Mouse (Mus musculus): Measurements from ENCODE around the gene Tnfsf11. TPM values are rescaled to one million over a fixed set of nuclear protein-coding genes. Genes with fewer than 3 reads are reported as not detected.

Gene Tnfsf11
- polyA plus RNA-seq, 1 experiment from 2014 or later = 0.75 TPM

DNA sequence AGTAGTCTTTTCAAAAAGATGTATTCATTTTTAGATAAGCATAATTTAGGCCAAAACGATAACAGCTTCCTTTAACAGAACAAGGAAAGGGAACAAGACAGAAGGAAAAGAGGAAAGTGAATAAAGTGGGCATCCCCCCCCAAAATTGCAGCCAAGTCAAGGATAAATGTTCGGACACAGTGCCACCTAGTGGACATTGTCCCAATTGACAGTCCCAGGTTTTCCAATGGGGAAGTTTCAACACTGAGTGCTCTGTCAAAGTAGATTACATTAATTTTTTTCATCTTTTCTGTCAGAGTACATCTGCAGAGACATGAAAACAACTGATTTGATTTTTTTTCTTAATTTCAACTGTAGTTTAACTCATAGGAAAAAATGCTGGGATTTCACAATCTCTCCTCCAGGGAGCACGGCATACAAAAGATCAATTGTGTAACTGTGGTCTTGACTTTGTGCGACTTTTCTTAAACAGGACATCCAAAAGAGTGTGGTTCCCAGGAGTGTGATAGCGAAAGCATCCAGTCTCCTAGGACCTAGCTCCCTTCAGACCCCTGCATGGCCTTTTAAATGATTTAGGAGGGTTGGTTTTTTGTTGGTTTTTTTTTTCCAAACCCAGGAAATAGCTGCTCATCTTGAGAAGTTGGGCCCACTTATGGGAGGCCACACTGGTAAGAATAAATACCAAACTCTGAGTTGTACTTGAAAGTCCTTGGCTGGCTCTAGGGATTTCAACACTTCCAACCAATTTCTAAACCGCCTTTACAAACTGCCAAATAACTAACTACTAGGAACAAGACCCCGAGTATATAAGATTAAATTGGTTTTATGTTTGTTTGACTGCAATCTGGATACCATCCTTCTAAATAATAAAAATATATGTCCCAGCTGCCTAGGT, 19.7 kb downstream of the Tnfsf11 start:
- H3K9me3 ChIP-seq = no peaks in the 10 kb centered on the region
- WGBS = 37% methylated on average over 7 of the region's 7 CpGs
- no peak overlapping the region for H3K4me2 ChIP-seq (replicated peaks)
- no peak overlapping the region for H3K4me3 ChIP-seq
- ATAC-seq (ENCODE audit: insufficient number of reproducible peaks, insufficient read depth, low FRiP score, low TSS enrichment) = no peak
- no peak overlapping the region for H3K27ac ChIP-seq
- no peaks in the 10 kb centered on the region for H3K27me3 ChIP-seq
- H3K4me1 ChIP-seq = peaks cover 4% of the 10 kb centered on the region; the same call in 1 of the 2 replicates
- no peaks in the 10 kb centered on the region for H3K36me3 ChIP-seq
- H3K9ac ChIP-seq = no peak overlapping the region

DNA sequence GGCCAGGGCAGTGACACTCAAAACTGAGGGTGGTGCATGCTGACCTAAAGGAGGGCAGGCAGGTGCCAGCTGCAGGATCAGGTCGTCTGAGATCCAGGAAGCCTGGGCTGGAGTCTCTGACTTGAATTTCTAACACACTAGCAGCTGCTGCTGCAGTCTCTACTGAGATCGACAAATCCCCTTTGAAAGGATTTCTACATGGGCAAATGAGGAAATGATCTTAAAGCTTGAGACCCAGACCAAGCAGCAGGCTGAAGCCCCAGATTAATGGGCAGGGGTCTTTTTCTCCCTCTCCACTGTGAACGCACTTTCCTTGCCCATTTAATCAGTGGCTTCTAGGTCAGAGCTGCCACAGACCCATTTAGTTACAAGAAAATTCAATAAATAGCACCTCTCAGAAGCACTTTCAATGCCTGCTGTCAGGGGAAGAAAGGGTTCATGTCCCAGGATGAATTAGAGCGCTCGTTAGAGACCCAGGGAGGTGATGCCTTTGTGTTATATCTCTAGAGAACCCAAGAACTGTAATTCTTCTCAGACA, 21.8 kb downstream of the Tnfsf11 start:
- Histone ChIP-seq H3K27me3 (no peaks in the 10 kb centered on the region), H3K4me1 (peaks cover 4% of the 10 kb centered on the region; the same call in 1 of the 2 replicates), H3K4me3 (no peak overlapping the region), H3K9me3 (no peaks in the 10 kb centered on the region), H3K27ac (no peak overlapping the region), H3K9ac (no peak overlapping the region), H3K36me3 (no peaks in the 10 kb centered on the region), H3K4me2 (replicated peaks) (no peak overlapping the region)
- 42% methylated on average over 5 of the region's 5 CpGs for WGBS
- no peak for ATAC-seq (ENCODE audit: insufficient number of reproducible peaks, insufficient read depth, low FRiP score, low TSS enrichment)

GRCm38 (mm10) chr14:78282490-78282889, 25.4 kb downstream of the Tnfsf11 start:
- H3K27me3 ChIP-seq = no peaks in the 10 kb centered on the region
- WGBS = 84% methylated on average over 11 of the region's 11 CpGs
- no peak for ATAC-seq (ENCODE audit: insufficient number of reproducible peaks, insufficient read depth, low FRiP score, low TSS enrichment)
- H3K4me3 ChIP-seq = no peak overlapping the region
- no peak overlapping the region for H3K27ac ChIP-seq
- peaks cover 4% of the 10 kb centered on the region; the same call in 1 of the 2 replicates for H3K4me1 ChIP-seq
- H3K9ac ChIP-seq = no peak overlapping the region
- H3K9me3 ChIP-seq = no peaks in the 10 kb centered on the region
- H3K36me3 ChIP-seq = no peaks in the 10 kb centered on the region
- H3K4me2 ChIP-seq (replicated peaks) = no peak overlapping the region

DNA sequence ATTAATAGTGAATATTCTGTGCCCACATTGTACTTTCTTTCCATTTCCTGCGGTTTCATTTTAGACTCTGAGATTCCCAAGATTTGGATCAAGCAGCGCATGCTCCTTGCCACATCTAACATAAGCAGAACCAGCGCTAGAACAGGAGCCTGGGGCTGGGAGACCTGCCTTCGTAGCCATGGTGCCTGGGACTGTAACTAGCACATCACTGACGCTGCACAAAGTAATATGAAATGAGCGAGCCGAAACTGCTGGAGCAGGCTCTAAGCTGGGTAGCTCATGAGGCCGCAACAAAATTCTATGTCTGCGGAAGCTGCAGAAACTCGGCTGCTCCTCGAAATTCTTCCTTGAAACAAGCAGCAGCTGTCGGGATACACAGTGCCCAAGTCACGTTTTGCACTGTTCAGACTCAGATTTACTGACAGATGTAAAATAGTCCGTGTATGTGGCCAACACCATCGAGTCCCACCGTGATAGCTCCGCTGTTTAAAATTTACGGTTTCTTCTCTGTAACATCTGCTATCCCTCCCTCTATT, 31.4 kb downstream of the Tnfsf11 start:
- 83% methylated on average over 18 of the region's 18 CpGs for WGBS
- H3K27ac ChIP-seq = no peak overlapping the region
- ATAC-seq (ENCODE audit: insufficient number of reproducible peaks, insufficient read depth, low FRiP score, low TSS enrichment) = no peak
- no peaks in the 10 kb centered on the region for H3K9me3 ChIP-seq
- H3K27me3 ChIP-seq = no peaks in the 10 kb centered on the region
- no peak overlapping the region for H3K4me3 ChIP-seq
- no peak overlapping the region for H3K4me2 ChIP-seq (replicated peaks)
- H3K9ac ChIP-seq = no peak overlapping the region
- H3K36me3 ChIP-seq = no peaks in the 10 kb centered on the region
- H3K4me1 ChIP-seq = no peaks in the 10 kb centered on the region

DNA sequence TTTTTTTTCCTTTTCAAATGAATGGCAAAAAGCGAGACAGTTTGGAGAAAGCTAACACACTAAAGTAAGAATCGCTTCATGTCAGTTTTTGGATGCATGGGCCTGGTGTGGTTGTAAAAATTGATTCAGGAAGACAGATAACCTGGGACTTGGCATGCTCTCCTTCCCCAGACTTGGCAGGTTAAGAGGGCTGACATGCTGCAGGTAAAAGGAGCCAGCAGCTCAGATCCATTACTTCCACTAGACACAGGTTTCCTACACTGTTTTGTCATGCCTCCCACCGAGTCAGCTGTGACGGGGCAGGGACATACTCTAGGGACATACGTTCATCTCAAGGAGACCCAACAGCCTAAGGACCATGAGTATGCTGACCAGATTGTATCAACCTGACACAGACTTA, 33.0 kb downstream of the Tnfsf11 start:
- WGBS = 87% methylated on average over 5 of the region's 5 CpGs

DNA sequence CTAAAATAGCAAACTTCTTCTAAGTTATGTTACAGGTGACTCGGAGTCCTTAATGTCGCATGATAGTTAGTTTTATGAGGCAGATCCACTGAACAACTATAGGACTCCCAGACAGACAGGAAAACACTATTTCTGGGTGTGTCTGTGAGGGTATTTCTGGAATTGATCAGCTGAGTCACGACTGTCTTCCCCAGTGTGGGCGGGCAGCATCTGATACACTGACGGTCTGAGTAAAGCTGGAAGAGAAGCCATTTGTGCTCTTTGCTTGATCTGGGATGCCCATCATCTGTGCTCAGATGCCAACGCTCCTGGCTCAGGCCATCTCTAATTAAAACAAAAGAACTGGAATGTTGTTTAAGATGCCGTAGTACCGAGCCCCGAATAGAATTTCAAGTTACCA, 33.7 kb downstream of the Tnfsf11 start:
- 80% methylated on average over 9 of the region's 9 CpGs for WGBS
- ATAC-seq (ENCODE audit: insufficient number of reproducible peaks, insufficient read depth, low FRiP score, low TSS enrichment) = no peak
- no peak overlapping the region for H3K4me3 ChIP-seq

More for the DNA sequence above, 33.0 kb downstream of the Tnfsf11 start:
- Histone ChIP-seq H3K27me3 (no peaks in the 10 kb centered on the region), H3K36me3 (no peaks in the 10 kb centered on the region), H3K9ac (no peak overlapping the region), H3K4me2 (replicated peaks) (no peak overlapping the region), H3K27ac (no peak overlapping the region), H3K4me3 (no peak overlapping the region), H3K9me3 (no peaks in the 10 kb centered on the region), H3K4me1 (no peaks in the 10 kb centered on the region)
- no peak for ATAC-seq (ENCODE audit: insufficient number of reproducible peaks, insufficient read depth, low FRiP score, low TSS enrichment)

GRCm38 (mm10) chr14:78273571-78273970, 34.3 kb downstream of the Tnfsf11 start:
- WGBS = 75% methylated on average over 7 of the region's 7 CpGs
- Histone ChIP-seq H3K4me1 (no peaks in the 10 kb centered on the region), H3K9me3 (no peaks in the 10 kb centered on the region), H3K4me2 (replicated peaks) (no peak overlapping the region), H3K36me3 (no peaks in the 10 kb centered on the region), H3K9ac (no peak overlapping the region), H3K4me3 (no peak overlapping the region), H3K27ac (no peak overlapping the region), H3K27me3 (no peaks in the 10 kb centered on the region)
- no peak for ATAC-seq (ENCODE audit: insufficient number of reproducible peaks, insufficient read depth, low FRiP score, low TSS enrichment)

More for the DNA sequence above, 33.7 kb downstream of the Tnfsf11 start:
- no peaks in the 10 kb centered on the region for H3K9me3 ChIP-seq
- no peaks in the 10 kb centered on the region for H3K4me1 ChIP-seq
- H3K9ac ChIP-seq = no peak overlapping the region
- H3K4me2 ChIP-seq (replicated peaks) = no peak overlapping the region
- no peak overlapping the region for H3K27ac ChIP-seq
- no peaks in the 10 kb centered on the region for H3K36me3 ChIP-seq
- no peaks in the 10 kb centered on the region for H3K27me3 ChIP-seq

GRCm38 (mm10) chr14:78264876-78265275, 43.0 kb downstream of the Tnfsf11 start:
- no peak overlapping the region for H3K9ac ChIP-seq
- ATAC-seq (ENCODE audit: insufficient number of reproducible peaks, insufficient read depth, low FRiP score, low TSS enrichment) = no peak
- WGBS = 83% methylated on average over 6 of the region's 6 CpGs
- no peak overlapping the region for H3K27ac ChIP-seq
- H3K9me3 ChIP-seq = no peaks in the 10 kb centered on the region
- H3K27me3 ChIP-seq = no peaks in the 10 kb centered on the region
- H3K36me3 ChIP-seq = no peaks in the 10 kb centered on the region
- H3K4me2 ChIP-seq (replicated peaks) = no peak overlapping the region
- H3K4me3 ChIP-seq = no peak overlapping the region
- H3K4me1 ChIP-seq = no peaks in the 10 kb centered on the region

GRCm38 (mm10) chr14:78262596-78262995, 45.2 kb downstream of the Tnfsf11 start:
- Histone ChIP-seq H3K4me3 (no peak overlapping the region), H3K4me1 (no peaks in the 10 kb centered on the region), H3K27me3 (no peaks in the 10 kb centered on the region), H3K27ac (no peak overlapping the region), H3K4me2 (replicated peaks) (no peak overlapping the region), H3K9ac (no peak overlapping the region), H3K9me3 (no peaks in the 10 kb centered on the region), H3K36me3 (no peaks in the 10 kb centered on the region)
- 86% methylated on average over 7 of the region's 7 CpGs for WGBS
- ATAC-seq (ENCODE audit: insufficient number of reproducible peaks, insufficient read depth, low FRiP score, low TSS enrichment) = no peak

DNA sequence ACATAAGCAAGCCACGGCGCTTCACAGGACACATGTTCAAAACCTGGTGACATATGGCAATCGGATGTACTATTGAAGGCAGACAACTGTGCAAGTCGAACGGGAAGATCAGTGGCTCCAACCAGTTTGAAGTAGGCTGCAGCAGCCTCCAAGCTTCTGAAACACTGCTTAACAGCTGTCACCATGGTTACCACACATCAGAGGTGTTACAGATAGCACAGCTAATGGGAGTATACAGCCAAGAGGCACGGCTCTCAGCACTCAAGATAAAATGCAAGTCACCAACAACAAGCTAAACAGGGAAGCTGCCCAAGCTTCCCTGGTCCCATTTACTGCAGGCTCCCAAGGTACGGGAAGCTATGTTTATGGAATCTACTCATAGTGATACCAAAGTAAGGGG, 46.6 kb downstream of the Tnfsf11 start:
- no peaks in the 10 kb centered on the region for H3K4me1 ChIP-seq
- ATAC-seq (ENCODE audit: insufficient number of reproducible peaks, insufficient read depth, low FRiP score, low TSS enrichment) = no peak
- H3K36me3 ChIP-seq = no peaks in the 10 kb centered on the region

DNA sequence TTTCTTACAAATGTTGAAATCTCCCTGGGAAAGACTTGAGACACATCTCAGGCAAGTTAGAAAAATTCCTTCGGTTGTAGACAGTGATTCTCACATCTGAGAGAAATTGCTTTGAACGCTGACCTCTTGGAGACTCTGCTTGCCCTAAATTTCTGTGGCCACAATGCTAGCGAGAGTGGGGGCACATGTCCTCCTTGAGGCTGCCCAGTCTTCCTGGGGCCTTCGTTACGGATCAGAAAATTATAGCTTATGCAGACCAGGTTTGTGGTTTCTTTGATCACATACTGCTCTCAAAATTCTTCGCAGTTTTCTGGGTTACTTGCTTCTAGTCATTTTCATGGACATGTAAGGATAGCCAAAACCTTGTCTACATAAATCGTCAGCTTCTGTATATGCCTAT, 53.8 kb downstream of the Tnfsf11 start:
- Histone ChIP-seq H3K27ac (no peak overlapping the region), H3K4me3 (no peak overlapping the region), H3K4me2 (replicated peaks) (no peak overlapping the region), H3K36me3 (no peaks in the 10 kb centered on the region), H3K9me3 (no peaks in the 10 kb centered on the region), H3K27me3 (no peaks in the 10 kb centered on the region), H3K4me1 (no peaks in the 10 kb centered on the region), H3K9ac (no peak overlapping the region)
- no peak for ATAC-seq (ENCODE audit: insufficient number of reproducible peaks, insufficient read depth, low FRiP score, low TSS enrichment)
- WGBS = 62% methylated on average over 7 of the region's 7 CpGs

More for the DNA sequence above, 46.6 kb downstream of the Tnfsf11 start:
- Histone ChIP-seq H3K4me3 (no peak overlapping the region), H3K9ac (no peak overlapping the region), H3K9me3 (no peaks in the 10 kb centered on the region), H3K27ac (no peak overlapping the region), H3K4me2 (replicated peaks) (no peak overlapping the region), H3K27me3 (no peaks in the 10 kb centered on the region)
- 85% methylated on average over 7 of the region's 7 CpGs for WGBS

- Histone ChIP-seq H3K9me3 (no peaks in the 10 kb centered on the region), H3K4me1 (no peaks in the 10 kb centered on the region), H3K4me2 (replicated peaks) (no peak overlapping the region), H3K4me3 (no peak overlapping the region), H3K9ac (no peak overlapping the region), H3K27me3 (no peaks in the 10 kb centered on the region), H3K36me3 (no peaks in the 10 kb centered on the region), H3K27ac (no peak overlapping the region)
- no peak for ATAC-seq (ENCODE audit: insufficient number of reproducible peaks, insufficient read depth, low FRiP score, low TSS enrichment)
- WGBS = 93% methylated on average over 5 of the region's 5 CpGs
These were observed 61.2 kb downstream of the Tnfsf11 start for GRCm38 (mm10) chr14:78246601-78247000.
